Mouse (Mus musculus) forebrain, embryonic 15.5 days (tissue): ENCODE data around the gene Hjurp. TPM values are rescaled to one million over a fixed set of nuclear protein-coding genes. Genes with fewer than 3 reads are reported as not detected.
A peak's percentile ranks its signal among the peaks of the same experiment; 100 is the strongest.

ENCODE experiments used
- ATAC-seq: fragments of 200-750 bp; cut with Nextera tagmentation; replicated peaks from 2 replicates; pipeline ENCODE4 v1.8.0; 2017; ENCODE audit warnings: mild to moderate bottlenecking, moderate TSS enrichment, moderate library complexity
- H3K27ac ChIP-seq: fragments of 300-500 bp; sonication (generic); replicated peaks from 2 replicates; pipeline ENCODE4 v1.5.1; 2015; ENCODE audit warnings: mild to moderate bottlenecking, inconsistent platforms
- H3K27me3 ChIP-seq: fragments of 300-500 bp; sonication (generic); 2 replicates; pipeline ENCODE4 v1.6.1; 2015; ENCODE audit warnings: inconsistent platforms
- H3K36me3 ChIP-seq: fragments of 300-500 bp; sonication (generic); 2 replicates; pipeline ENCODE4 v1.6.1; 2015; ENCODE audit warnings: mild to moderate bottlenecking, inconsistent platforms
- H3K4me1 ChIP-seq: fragments of 300-500 bp; sonication (generic); 2 replicates; pipeline ENCODE4 v1.6.1; 2015; ENCODE audit warnings: inconsistent platforms
- H3K4me2 ChIP-seq: fragments of 300-500 bp; sonication (generic); replicated peaks from 2 replicates; pipeline ENCODE4 v1.6.1; 2015; ENCODE audit warnings: mild to moderate bottlenecking, inconsistent platforms
- H3K4me3 ChIP-seq: fragments of 300-500 bp; sonication (generic); 2 replicates; pipeline ENCODE4 v1.5.1; 2015; ENCODE audit warnings: mild to moderate bottlenecking, inconsistent platforms
- H3K9ac ChIP-seq: fragments of 300-500 bp; sonication (generic); replicated peaks from 2 replicates; pipeline ENCODE4 v1.6.1; 2015; ENCODE audit warnings: mild to moderate bottlenecking, inconsistent platforms
- H3K9me3 ChIP-seq: fragments of 300-500 bp; sonication (generic); 2 replicates; pipeline ENCODE4 v1.6.1; 2016; ENCODE audit warnings: inconsistent platforms
- WGBS: fragments of 180-500 bp; shearing (Covaris S2); methylation state at CpG from one replicate; pipeline ENCODE4 v1.1.7; 2015; ENCODE audit warnings: mixed read lengths; 5-methylcytosine and 5-hydroxymethylcytosine counted together
- polyA plus RNA-seq: library from polyadenylated mRNA; unstranded; fragments of >200 nt; fragmentation: Nextera tagmentation; extraction: Ambion mirVana; gene quantifications from 2 replicates; pipeline ENCODE4 v1.2.1, GENCODE M21; 2015

Hjurp gene
- polyA plus RNA-seq, 1 experiment from 2014 or later, result 115 TPM

GRCm38 (mm10) chr1:88254793-88255465 is 22.5 kb downstream of the Hjurp start:
- H3K36me3 ChIP-seq, result 0 out of 2 replicates have a peak, but pooled peaks cover 4% of the 10 kb centered on the region
- no peak overlapping the region for H3K4me2 ChIP-seq
- no peak overlapping the region for H3K4me3 ChIP-seq
- peaks cover 53% of the 10 kb centered on the region for H3K9me3 ChIP-seq
- ATAC-seq, result no peak
- H3K9ac ChIP-seq, result no peak overlapping the region
- WGBS, result 90% methylated on average over 12 of the region's 12 CpGs
- no peaks in the 10 kb centered on the region for H3K27me3 ChIP-seq
- H3K4me1 ChIP-seq, result no peaks in the 10 kb centered on the region
- H3K27ac ChIP-seq, result no peak overlapping the region

- ATAC-seq, result no peak
- Histone ChIP-seq H3K27me3 (no peaks in the 10 kb centered on the region), H3K27ac (no peak overlapping the region), H3K36me3 (no peaks in the 10 kb centered on the region), H3K4me2 (no peak overlapping the region), H3K9me3 (peaks cover 65% of the 10 kb centered on the region), H3K4me1 (no peaks in the 10 kb centered on the region), H3K9ac (no peak overlapping the region), H3K4me3 (no peak overlapping the region)
- WGBS, result 71% methylated on average over 6 of the region's 6 CpGs
Measured at GRCm38 (mm10) chr1:88253540-88253939, 23.9 kb downstream of the Hjurp start.

- peaks cover 67% of the 10 kb centered on the region for H3K9me3 ChIP-seq
- no peaks in the 10 kb centered on the region for H3K27me3 ChIP-seq
- no peak overlapping the region for H3K9ac ChIP-seq
- no peak for ATAC-seq
- 78% methylated on average over 8 of the region's 8 CpGs for WGBS
- no peaks in the 10 kb centered on the region for H3K36me3 ChIP-seq
- no peak overlapping the region for H3K27ac ChIP-seq
- H3K4me3 ChIP-seq, result no peak overlapping the region
- no peak overlapping the region for H3K4me2 ChIP-seq
- no peaks in the 10 kb centered on the region for H3K4me1 ChIP-seq
Measured at GRCm38 (mm10) chr1:88253106-88253505, 24.3 kb downstream of the Hjurp start.

GRCm38 (mm10) chr1:88250023-88250422 is 27.4 kb downstream of the Hjurp start:
- Histone ChIP-seq H3K36me3 (no peaks in the 10 kb centered on the region), H3K4me1 (no peaks in the 10 kb centered on the region), H3K27ac (no peak overlapping the region), H3K9me3 (peaks cover 73% of the 10 kb centered on the region), H3K27me3 (no peaks in the 10 kb centered on the region), H3K9ac (no peak overlapping the region), H3K4me3 (no peak overlapping the region), H3K4me2 (no peak overlapping the region)
- 83% methylated on average over 5 of the region's 5 CpGs for WGBS
- no peak for ATAC-seq

- 78% methylated on average over 7 of the region's 7 CpGs for WGBS
- H3K4me2 ChIP-seq, result no peak overlapping the region
- no peaks in the 10 kb centered on the region for H3K4me1 ChIP-seq
- no peak overlapping the region for H3K27ac ChIP-seq
- H3K9me3 ChIP-seq, result peaks cover 73% of the 10 kb centered on the region
- ATAC-seq, result no peak
- H3K36me3 ChIP-seq, result no peaks in the 10 kb centered on the region
- no peaks in the 10 kb centered on the region for H3K27me3 ChIP-seq
- no peak overlapping the region for H3K4me3 ChIP-seq
- H3K9ac ChIP-seq, result no peak overlapping the region
Measured at GRCm38 (mm10) chr1:88249596-88249995, 27.8 kb downstream of the Hjurp start.

GRCm38 (mm10) chr1:88248658-88249057 is 28.8 kb downstream of the Hjurp start:
- Histone ChIP-seq H3K9me3 (peaks cover 74% of the 10 kb centered on the region), H3K4me1 (no peaks in the 10 kb centered on the region), H3K36me3 (no peaks in the 10 kb centered on the region), H3K27ac (no peak overlapping the region), H3K9ac (no peak overlapping the region), H3K4me2 (no peak overlapping the region), H3K27me3 (no peaks in the 10 kb centered on the region), H3K4me3 (no peak overlapping the region)
- 71% methylated on average over 4 of the region's 4 CpGs for WGBS
- ATAC-seq, result no peak

- WGBS, result 58% methylated on average over 2 of the region's 2 CpGs
- no peaks in the 10 kb centered on the region for H3K4me1 ChIP-seq
- no peaks in the 10 kb centered on the region for H3K27me3 ChIP-seq
- ATAC-seq, result no peak
- peaks cover 78% of the 10 kb centered on the region for H3K9me3 ChIP-seq
- no peak overlapping the region for H3K27ac ChIP-seq
- no peaks in the 10 kb centered on the region for H3K36me3 ChIP-seq
- no peak overlapping the region for H3K9ac ChIP-seq
- no peak overlapping the region for H3K4me3 ChIP-seq
- no peak overlapping the region for H3K4me2 ChIP-seq
Measured at GRCm38 (mm10) chr1:88247660-88248059, 29.8 kb downstream of the Hjurp start.

- H3K36me3 ChIP-seq, result no peaks in the 10 kb centered on the region
- H3K27me3 ChIP-seq, result no peaks in the 10 kb centered on the region
- H3K9ac ChIP-seq, result no peak overlapping the region
- no peak for ATAC-seq
- H3K4me1 ChIP-seq, result no peaks in the 10 kb centered on the region
- H3K4me3 ChIP-seq, result no peak overlapping the region
- H3K9me3 ChIP-seq, result peaks cover 82% of the 10 kb centered on the region
- WGBS, result 42% methylated on average over 6 of the region's 6 CpGs
- no peak overlapping the region for H3K27ac ChIP-seq
- no peak overlapping the region for H3K4me2 ChIP-seq
Measured at GRCm38 (mm10) chr1:88246386-88246785, 31.0 kb downstream of the Hjurp start.

GRCm38 (mm10) chr1:88245881-88246280 is 31.6 kb downstream of the Hjurp start:
- Histone ChIP-seq H3K27ac (no peak overlapping the region), H3K9ac (no peak overlapping the region), H3K27me3 (no peaks in the 10 kb centered on the region), H3K36me3 (no peaks in the 10 kb centered on the region), H3K9me3 (peaks cover 85% of the 10 kb centered on the region), H3K4me1 (no peaks in the 10 kb centered on the region), H3K4me3 (no peak overlapping the region), H3K4me2 (no peak overlapping the region)
- WGBS, result 82% methylated on average over 6 of the region's 6 CpGs
- ATAC-seq, result no peak

GRCm38 (mm10) chr1:88243861-88244260 is 33.6 kb downstream of the Hjurp start:
- Histone ChIP-seq H3K27me3 (no peaks in the 10 kb centered on the region), H3K4me2 (no peak overlapping the region), H3K9ac (no peak overlapping the region), H3K27ac (no peak overlapping the region), H3K36me3 (no peaks in the 10 kb centered on the region), H3K4me1 (no peaks in the 10 kb centered on the region), H3K9me3 (peaks cover 85% of the 10 kb centered on the region), H3K4me3 (no peak overlapping the region)
- whole genome bisulfite sequencing, result 64% methylated on average over 5 of the region's 5 CpGs
- no peak for ATAC-seq

- Histone ChIP-seq H3K4me2 (no peak overlapping the region), H3K9ac (no peak overlapping the region), H3K27me3 (no peaks in the 10 kb centered on the region), H3K4me1 (no peaks in the 10 kb centered on the region), H3K36me3 (no peaks in the 10 kb centered on the region), H3K27ac (no peak overlapping the region), H3K9me3 (peaks cover 89% of the 10 kb centered on the region), H3K4me3 (no peak overlapping the region)
- 0 out of 2 replicates have a peak, but pooled peaks have one; percentile 3 for ATAC-seq
- WGBS, result 72% methylated on average over 4 of the region's 4 CpGs
Measured at GRCm38 (mm10) chr1:88240579-88240978, 36.9 kb downstream of the Hjurp start.

- H3K36me3 ChIP-seq, result no peaks in the 10 kb centered on the region
- H3K4me3 ChIP-seq, result no peak overlapping the region
- H3K9me3 ChIP-seq, result peaks cover 90% of the 10 kb centered on the region
- no peak overlapping the region for H3K4me2 ChIP-seq
- H3K4me1 ChIP-seq, result no peaks in the 10 kb centered on the region
- 74% methylated on average over 5 of the region's 5 CpGs for WGBS
- H3K27me3 ChIP-seq, result no peaks in the 10 kb centered on the region
- no peak overlapping the region for H3K9ac ChIP-seq
- no peak for ATAC-seq
- H3K27ac ChIP-seq, result no peak overlapping the region
Measured at GRCm38 (mm10) chr1:88240072-88240471, 37.4 kb downstream of the Hjurp start.

- Histone ChIP-seq H3K27me3 (no peaks in the 10 kb centered on the region), H3K9ac (no peak overlapping the region), H3K4me2 (no peak overlapping the region), H3K36me3 (no peaks in the 10 kb centered on the region), H3K9me3 (peaks cover 90% of the 10 kb centered on the region), H3K4me1 (no peaks in the 10 kb centered on the region), H3K4me3 (no peak overlapping the region), H3K27ac (no peak overlapping the region)
- ATAC-seq, result 0 out of 2 replicates have a peak, but pooled peaks have one; percentile 11
- WGBS, result 81% methylated on average over 6 of the region's 6 CpGs
Measured at GRCm38 (mm10) chr1:88238771-88239170, 38.7 kb downstream of the Hjurp start.
